Mouse (Mus musculus) left cerebral cortex, postnatal 14 days (tissue): ENCODE measurements around the gene Smg5. TPM values are rescaled to one million over a fixed set of nuclear protein-coding genes. Genes with fewer than 3 reads are reported as not detected.
"Not testable (repeated sequence)": the region's sequence is repeated elsewhere in the genome, so short reads cannot be mapped to it uniquely, and the experiment has no call there.

Experiments used
- DNase-seq, 2 experiments: peaks; one replicate each; pipeline ENCODE4 v3.0.0; 2021 to 2022; ENCODE audit warnings: low spot score in 2 of 2, mixed read lengths in 1 of 2
- intact Hi-C: fragments of 180-260 bp; cut with DNase I; formaldehyde crosslinking; loops from one replicate; pipeline ENCODE4 v1.15.1; 2025
- total RNA-seq, 2 experiments: library from RNA; stranded (reverse); gene quantifications; 2 replicates each; pipeline ENCODE4 v1.2.3; 2021

Smg5 gene
- total RNA-seq, 2 experiments from 2014 or later: 69.6 to 72.0 TPM

GRCm38 (mm10) chr3:88381389-88382315 lies 45.6 kb downstream of the Smg5 start:
- intact Hi-C loops: not testable (repeated sequence)
- DNase-seq: peak in 1 of 2 experiments; percentile 34

GRCm38 (mm10) chr3:88382383-88382782 lies 46.3 kb downstream of the Smg5 start:
- intact Hi-C loops, DNase-seq: not testable (repeated sequence)

GRCm38 (mm10) chr3:88384364-88384763 lies 48.3 kb downstream of the Smg5 start, which contains the start of gene Bglap:
Gene Bglap, minus strand, starts transcription at chr3:88384464.
- no peak for DNase-seq
- intact Hi-C loops: no loop called here

- no peak for DNase-seq
- intact Hi-C loops: no loop called here
Observed at GRCm38 (mm10) chr3:88393776-88394375, 57.8 kb downstream of the Smg5 start.

- DNase-seq: no peak
- intact Hi-C loops: no loop called here
Observed at GRCm38 (mm10) chr3:88395288-88395687, 59.2 kb downstream of the Smg5 start.

GRCm38 (mm10) chr3:88395742-88396141 lies 59.7 kb downstream of the Smg5 start:
- intact Hi-C loops: no loop called here
- DNase-seq: no peak

GRCm38 (mm10) chr3:88398666-88399065 lies 62.6 kb downstream of the Smg5 start:
- intact Hi-C loops: no loop called here

GRCm38 (mm10) chr3:88403522-88404230 lies 67.6 kb downstream of the Smg5 start:
- intact Hi-C loops: no loop called here
- no peak for DNase-seq

More at GRCm38 (mm10) chr3:88398666-88399065, 62.6 kb downstream of the Smg5 start:
- no peak for DNase-seq

GRCm38 (mm10) chr3:88407090-88407489 lies 71.0 kb downstream of the Smg5 start:
- peak; percentile 78 to 87 for DNase-seq
- intact Hi-C loops: loop anchor here (1.0 to 5.0 kb wide), 2 partner anchors 60 to 120 kb away; no protein-coding TSS in a partner anchor

GRCm38 (mm10) chr3:88407529-88407928 lies 71.5 kb downstream of the Smg5 start:
- no peak for DNase-seq
- intact Hi-C loops: loop anchor here (1.0 to 5.0 kb wide), 2 partner anchors 60 to 120 kb away; no protein-coding TSS in a partner anchor

GRCm38 (mm10) chr3:88408953-88409352 lies 72.9 kb downstream of the Smg5 start:
- intact Hi-C loops: loop anchor here (5.0 kb wide), 1 partner anchor 118 kb away; no protein-coding TSS in a partner anchor
- DNase-seq: no peak

GRCm38 (mm10) chr3:88409741-88410644 lies 73.9 kb downstream of the Smg5 start, which contains the start of gene Pmf1:
Gene Pmf1, minus strand, starts transcription at chr3:88410331.
- intact Hi-C loops: loop anchor here (5.0 kb wide), 1 partner anchor 117 kb away; no protein-coding TSS in a partner anchor
- peak; percentile 89 to 93 for DNase-seq

- intact Hi-C loops: no loop called here
- no peak for DNase-seq
Observed at GRCm38 (mm10) chr3:88410645-88411031, 74.6 kb downstream of the Smg5 start.

- intact Hi-C loops: no loop called here
- DNase-seq: no peak
Observed at GRCm38 (mm10) chr3:88411681-88412080, 75.6 kb downstream of the Smg5 start.

Other genes starting within 250 kb of the Smg5 start
- gene Mef2d, start 193.9 kb upstream of the Smg5 start, total RNA-seq: 100 to 1,000 TPM; 196 to 201 TPM
- gene Rhbg, start 81.6 kb upstream of the Smg5 start, total RNA-seq: under 1 TPM in 1 of 2 experiments, not detected in 1; 0.18 TPM
- gene Gm38392, start 49.0 kb upstream of the Smg5 start, total RNA-seq: under 1 TPM in 1 of 2 experiments, not detected in 1; 0.49 TPM
- 1 to 10 TPM; 2.6 to 3.9 TPM for gene Tsacc, start 39.3 kb upstream of the Smg5 start, total RNA-seq
- 100 to 1,000 TPM; 163 to 170 TPM for gene Cct3, start 39.1 kb upstream of the Smg5 start, total RNA-seq
- gene Glmp, start 11.2 kb upstream of the Smg5 start, total RNA-seq: 10 to 100 TPM; 84.4 to 93.6 TPM
- under 1 TPM; 0.99 TPM for gene Tmem79, start 112 bp upstream of the Smg5 start, total RNA-seq
- 1 to 10 TPM; 2.5 to 3.3 TPM for gene Paqr6, start 28.3 kb downstream of the Smg5 start, total RNA-seq
- under 1 TPM in 1 of 2 experiments, not detected in 1; 0.36 TPM for gene Bglap3, start 36.5 kb downstream of the Smg5 start, total RNA-seq
- 1 to 10 TPM in 1 of 2 experiments, not detected in 1; 1.4 TPM for gene Bglap2, start 42.4 kb downstream of the Smg5 start, total RNA-seq
- gene Bglap, start 48.2 kb downstream of the Smg5 start, total RNA-seq: 1 to 10 TPM; 1.5 to 1.8 TPM
- gene Pmf1, start 74.1 kb downstream of the Smg5 start, total RNA-seq: 1 to 10 TPM; 5.7 to 7.8 TPM
- 10 to 100 TPM; 69.6 to 71.3 TPM for gene Slc25a44, start 88.9 kb downstream of the Smg5 start, total RNA-seq
- gene Sema4a, start 124.9 kb downstream of the Smg5 start, total RNA-seq: 10 to 100 TPM; 51.3 to 57.7 TPM
- gene Lmna, start 173.7 kb downstream of the Smg5 start, total RNA-seq: 10 to 100 TPM; 50.0 to 54.2 TPM
- gene Mex3a, start 196.1 kb downstream of the Smg5 start, total RNA-seq: 1 to 10 TPM; 3.3 to 4.2 TPM
- not detected for gene Rab25, start 212.0 kb downstream of the Smg5 start, total RNA-seq
- 100 to 1,000 TPM; 108 to 109 TPM for gene Lamtor2, start 216.8 kb downstream of the Smg5 start, total RNA-seq
- 10 to 100 TPM; 91.2 to 91.6 TPM for gene Ubqln4, start 217.5 kb downstream of the Smg5 start, total RNA-seq
- 100 to 1,000 TPM; 114 to 123 TPM for gene Ssr2, start 239.6 kb downstream of the Smg5 start, total RNA-seq